Mouse (Mus musculus): ENCODE results near the gene Gm6176.
"Not testable (repeated sequence)": the region's sequence is repeated elsewhere in the genome, so short reads cannot be mapped to it uniquely, and the experiment has no call there.

Gm6176 gene

DNA sequence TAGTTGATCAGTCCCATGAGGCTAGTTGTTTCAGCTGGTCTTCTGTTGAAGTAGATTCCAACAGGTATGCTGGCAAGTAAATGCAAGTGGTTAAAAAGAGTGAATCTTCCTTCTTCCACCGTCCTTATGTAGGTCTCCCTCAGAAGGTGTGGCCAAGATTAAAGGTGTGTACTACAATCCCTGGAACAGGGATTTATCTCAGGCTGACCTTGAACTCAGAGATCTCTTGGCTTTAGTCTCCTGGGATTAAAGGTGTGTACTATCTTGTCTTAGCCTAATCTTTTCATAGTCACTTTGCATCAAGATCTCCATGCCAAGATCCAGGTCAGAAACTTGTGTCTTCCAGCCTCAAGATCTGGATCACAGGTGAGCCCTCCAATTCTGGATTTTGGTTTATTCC is at the start of gene Gm6176:
Gene Gm6176, minus strand, starts transcription at position 101 of the 400 bp plus-strand sequence.
- not testable (repeated sequence) for DNase-seq (ENCODE audit: extremely low spot score)

DNA sequence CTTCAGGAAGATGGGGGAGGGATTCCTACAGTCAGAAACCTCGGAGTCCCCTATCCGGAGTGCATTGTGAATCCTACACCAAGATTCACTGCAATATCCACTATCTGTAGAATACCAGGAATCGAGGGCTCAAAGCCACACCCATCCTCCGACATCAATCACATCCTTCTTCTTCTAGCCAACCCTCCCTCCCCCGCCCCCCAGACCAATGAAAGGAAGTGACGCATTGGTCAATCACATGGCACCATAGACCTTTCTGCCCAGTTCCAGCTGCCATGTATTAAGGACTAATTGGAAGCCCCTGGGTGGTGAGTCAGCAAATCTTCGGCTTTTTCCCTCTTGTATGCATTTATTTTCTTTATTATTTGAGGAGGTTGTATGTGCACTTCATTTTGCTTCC is 12.7 kb upstream of the Gm6176 start, which contains the start of gene Vmn1r139:
Gene Vmn1r139, plus strand, starts transcription at position 301 of the 400 bp plus-strand sequence.
- DNase-seq (ENCODE audit: extremely low spot score) = not testable (repeated sequence)

DNA sequence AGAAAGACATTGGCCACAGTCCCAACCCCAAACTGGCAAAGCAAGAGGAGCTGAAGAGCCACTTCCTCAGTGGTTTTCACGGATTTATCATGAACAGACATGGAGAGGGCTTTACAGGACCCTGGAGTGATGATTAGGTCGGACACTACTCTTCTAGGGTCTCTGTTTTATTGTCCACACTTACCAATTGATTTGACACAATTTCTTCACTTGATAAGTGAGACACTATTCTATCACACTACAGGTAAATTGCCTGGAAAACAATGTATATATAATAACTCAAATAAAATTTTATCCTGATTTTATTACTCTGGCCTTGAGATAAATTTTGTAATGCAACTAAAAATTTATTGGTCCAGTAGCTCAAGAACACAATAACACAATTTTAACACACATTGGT is 27.3 kb downstream of the Gm6176 start, which contains the start of gene Vmn1r138:
Gene Vmn1r138, minus strand, starts transcription at position 101 of the 400 bp plus-strand sequence.
- not testable (repeated sequence) for DNase-seq (ENCODE audit: extremely low spot score)
